Mouse (Mus musculus): ENCODE data around the gene Trpc7.

GRCm38 (mm10) chr13:56914721-56915120 lies 18.9 kb upstream of the Trpc7 start:
- TF ChIP-seq POLR2A (IDR thresholded peaks at IDR 0.05; ENCODE audit: insufficient read length, low read depth), result no peak
- no peak for TF ChIP-seq TCF12 (IDR thresholded peaks at IDR 0.05; ENCODE audit: insufficient read depth, poor library complexity, severe bottlenecking)
- no peak for TF ChIP-seq MYOD1 (IDR thresholded peaks at IDR 0.05; ENCODE audit: control insufficient read depth in 1 of 3, insufficient read length in 2 of 3, low read depth in 2 of 3)
- TF ChIP-seq POLR2AphosphoS2 (IDR thresholded peaks at IDR 0.05; ENCODE audit: insufficient read length, low read depth), result no peak
- no peak for TF ChIP-seq USF1 (IDR thresholded peaks at IDR 0.05; ENCODE audit: low read depth)
- no peak for TF ChIP-seq REST (IDR thresholded peaks at IDR 0.05; ENCODE audit: insufficient read depth, insufficient read length)
- no peak for TF ChIP-seq MAX (IDR thresholded peaks at IDR 0.05; ENCODE audit: low read depth)
- no peak for TF ChIP-seq MYOG (IDR thresholded peaks at IDR 0.05; ENCODE audit: control insufficient read depth in 1 of 3, insufficient read depth in 1 of 3, insufficient read length in 2 of 3, low read depth in 2 of 3)
